Mouse (Mus musculus) brain, embryonic 14.5 days (tissue): ENCODE measurements at regions not wholly inside any gene's neighbourhood (a gene's known extent, or its start where the extent isn't known, plus 50 kb on each side); places are given as distances from the start of the nearest gene placed in this dataset.

ENCODE experiments used
- CTCF ChIP-seq: fragments of 200-500 bp; IDR thresholded peaks from 2 replicates; pipeline ENCODE4 v1.5.1; 2012; ENCODE audit warnings: inconsistent platforms, mild to moderate bottlenecking, moderate library complexity, borderline replicate concordance; ENCODE audit not compliant: insufficient read depth, insufficient read length; ENCODE audit errors: extremely low read depth
- POLR2A ChIP-seq: fragments of 200-500 bp; IDR thresholded peaks from 2 replicates; pipeline ENCODE4 v1.6.1; 2012; ENCODE audit warnings: mild to moderate bottlenecking, inconsistent platforms, borderline replicate concordance; ENCODE audit not compliant: poor library complexity, insufficient read depth, insufficient read length, severe bottlenecking; ENCODE audit errors: extremely low read depth

DNA sequence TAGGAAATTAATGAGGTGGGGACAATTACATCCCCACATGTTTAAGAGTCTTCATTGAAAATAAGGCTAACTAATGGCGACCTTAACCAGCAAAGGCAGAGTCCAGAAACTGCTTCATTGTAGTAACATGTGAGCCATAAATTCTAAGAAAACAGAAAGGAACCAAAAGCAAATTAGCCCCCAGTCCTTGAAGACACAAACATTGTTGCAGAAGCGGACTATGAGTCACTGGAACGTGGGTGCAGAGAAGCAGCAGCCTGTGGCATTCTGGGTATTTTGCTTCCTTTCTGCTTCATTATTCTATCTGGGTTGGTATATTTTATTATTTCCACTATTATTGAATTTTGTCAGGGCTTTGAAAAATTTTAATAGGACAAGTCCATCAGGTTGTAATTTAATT is 78.6 kb upstream of the 1700024P04Rik start:
- TF ChIP-seq CTCF (no peak), POLR2A (no peak)
